Mouse (Mus musculus) cortical plate, adult 2 months (tissue): ENCODE data around the gene H13.

ENCODE experiments used
- CTCF ChIP-seq: fragments of 200-500 bp; IDR thresholded peaks from 2 replicates; pipeline ENCODE4 v1.5.1; 2011; ENCODE audit warnings: mild to moderate bottlenecking, control low read depth, low read length; ENCODE audit not compliant: insufficient read depth; ENCODE audit errors: extremely low read depth
- POLR2A ChIP-seq: fragments of 200-500 bp; IDR thresholded peaks from 2 replicates; pipeline ENCODE4 v1.6.1; 2011; ENCODE audit warnings: mild to moderate bottlenecking, low read length, control low read depth; ENCODE audit not compliant: insufficient read depth; ENCODE audit errors: extremely low read depth

DNA sequence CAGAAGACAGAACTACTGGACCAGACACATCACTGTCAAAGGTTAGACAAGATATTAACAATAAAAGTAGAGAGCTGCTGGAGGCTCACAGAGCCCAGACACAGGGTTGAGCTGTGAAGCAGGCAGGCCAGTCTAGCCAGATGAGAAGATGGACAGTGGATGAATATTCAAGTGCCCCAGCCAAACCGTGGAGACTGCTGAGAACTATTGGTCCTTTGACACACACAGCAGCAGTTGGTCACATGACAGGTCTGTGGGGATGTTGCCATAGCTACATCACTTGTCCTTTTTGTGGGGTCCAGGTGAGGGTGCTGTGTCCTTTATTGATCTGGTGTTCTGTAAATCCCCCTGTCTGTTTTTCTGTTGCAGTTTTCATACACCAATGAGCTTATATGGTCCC is 44.0 kb upstream of the H13 start:
- TF ChIP-seq CTCF (no peak), POLR2A (no peak)
